Mouse (Mus musculus): ENCODE results near the gene Prss38.

DNA sequence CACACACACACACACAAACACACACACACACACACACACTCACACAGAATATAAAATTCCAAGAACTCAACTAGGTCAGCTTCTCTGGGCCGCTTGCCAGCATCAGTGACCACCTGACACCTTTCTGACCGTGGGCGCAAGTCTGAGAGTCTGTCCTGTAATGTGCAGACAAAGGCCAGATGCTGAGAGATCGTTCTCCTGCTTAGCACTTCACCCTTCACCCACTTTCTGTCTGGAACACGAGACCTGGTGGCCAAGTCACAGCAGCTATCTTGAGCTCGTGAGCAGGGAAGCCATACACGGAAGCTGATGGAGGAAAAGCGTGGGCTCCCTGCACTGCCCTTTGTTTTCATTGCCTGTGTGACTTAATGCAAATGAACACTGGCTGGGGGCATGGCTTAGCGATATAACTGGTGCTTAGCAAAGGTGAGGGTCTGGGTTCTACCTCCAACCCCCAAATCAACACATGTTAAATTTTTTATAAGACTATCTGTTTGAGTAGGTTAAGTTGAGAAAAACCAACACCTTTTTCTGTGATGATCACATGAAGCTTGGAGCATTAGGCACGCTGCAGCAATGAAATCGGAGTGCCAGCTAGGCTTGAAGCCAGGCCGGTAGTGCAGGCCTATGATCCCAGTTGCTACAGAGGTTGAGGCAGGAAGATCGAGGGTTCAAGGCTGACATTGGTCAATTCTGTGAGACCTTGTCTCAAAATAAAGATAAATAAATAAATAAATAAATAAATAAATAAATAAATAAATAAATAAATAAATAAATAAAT is 37.3 kb downstream of the Prss38 start:
- no peak for TF ChIP-seq EP300 (IDR thresholded peaks at IDR 0.05)
- TF ChIP-seq CTCF (IDR thresholded peaks at IDR 0.05) = no peak
